Mouse (Mus musculus): ENCODE measurements around the gene Ano5. TPM values are rescaled to one million over a fixed set of nuclear protein-coding genes. Genes with fewer than 3 reads are reported as not detected.
A peak's percentile ranks its signal among the peaks of the same experiment; 100 is the strongest.

The Ano5 gene
- total RNA-seq (2014; rRNA removed): 0.79 and 2.5 TPM in 2 replicates
- 1.1 TPM in 2 replicates for polyA plus RNA-seq (2015; fragmentation: Nextera tagmentation; extraction: Ambion mirVana)

DNA sequence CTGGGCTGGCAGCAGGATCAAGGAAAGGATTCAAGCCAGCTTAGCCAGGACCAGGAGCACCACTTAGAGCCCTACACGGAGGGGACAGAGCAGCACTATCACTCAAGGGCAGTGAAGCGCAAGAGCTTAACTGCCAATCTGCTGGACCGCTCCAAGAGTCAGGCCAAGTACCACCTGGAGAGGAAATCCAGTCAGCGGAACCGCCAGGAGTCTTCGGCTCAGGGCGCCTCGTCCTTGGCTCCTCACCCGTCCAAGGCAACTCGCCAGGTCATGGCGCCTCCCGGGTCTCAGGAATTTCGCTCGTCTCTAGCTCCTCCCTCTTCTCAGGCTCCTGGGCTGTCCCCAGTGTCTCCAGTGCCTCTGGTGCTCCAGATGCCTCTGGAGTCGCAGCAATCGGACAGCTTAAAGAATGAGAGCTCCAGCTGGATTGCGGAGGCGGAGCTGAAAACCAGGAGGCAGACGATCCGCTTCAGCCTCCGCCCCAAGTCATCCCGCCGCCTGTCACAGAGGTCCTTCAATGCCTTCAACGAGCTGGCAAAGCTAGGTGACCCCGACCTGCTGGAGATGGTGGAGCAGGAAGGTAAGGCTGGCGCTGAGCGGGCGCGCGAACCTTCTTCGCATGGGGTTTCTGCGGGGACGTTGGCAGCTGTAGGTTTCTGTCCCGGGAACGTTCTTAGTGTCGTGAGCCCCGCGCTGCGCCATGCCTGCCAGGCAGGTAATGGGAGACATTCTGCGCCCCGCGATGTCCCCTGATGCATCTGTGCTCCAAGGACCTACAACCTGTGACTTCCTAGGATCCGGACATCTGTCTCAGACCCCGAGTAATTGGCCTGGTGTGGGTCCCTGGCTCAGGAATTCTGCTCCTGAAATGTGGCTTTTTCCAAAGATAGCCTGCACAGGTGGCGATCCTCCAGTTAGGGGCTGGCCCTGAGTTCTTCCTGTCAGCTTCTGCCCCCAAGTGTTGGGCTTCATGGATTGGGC, at the start of gene Ano5:
TSS of gene Ano5 (plus strand) at position 359 of the 981 bp plus-strand sequence.
- Histone ChIP-seq H3K27ac (0 out of 2 replicates have a peak within 1 kb of the TSS, but pooled peaks have one; percentile 12), H3K9me3 (ENCODE audit: low read length) (no peaks in the 10 kb centered on the region), H3K9ac (replicated peaks; ENCODE audit: low read length) (peak within 1 kb of the TSS; percentile 52), H3K4me3 (ENCODE audit: low read length) (peak within 1 kb of the TSS; percentile 51), H3K27me3 (ENCODE audit: insufficient read depth, low read length) (no peaks in the 10 kb centered on the region), H3K4me1 (ENCODE audit: insufficient read depth, low read length) (0 out of 2 replicates have a peak, but pooled peaks cover 4% of the 10 kb centered on the region), H3K36me3 (ENCODE audit: insufficient read depth, low read length) (no peaks in the 10 kb centered on the region), H3K4me2 (ENCODE audit: low read depth, low read length) (peak within 1 kb of the TSS; percentile 74)
- TF ChIP-seq CTCF (IDR thresholded peaks at IDR 0.05; ENCODE audit: low read depth): 0 out of 2 replicates have a peak, but pooled peaks have one; percentile 9
- ATAC-seq (peak; percentile 87), DNase-seq (ENCODE audit: low spot score) (peak; percentile 55)
- WGBS: 1% methylated on average over 45 of the region's 45 CpGs

DNA sequence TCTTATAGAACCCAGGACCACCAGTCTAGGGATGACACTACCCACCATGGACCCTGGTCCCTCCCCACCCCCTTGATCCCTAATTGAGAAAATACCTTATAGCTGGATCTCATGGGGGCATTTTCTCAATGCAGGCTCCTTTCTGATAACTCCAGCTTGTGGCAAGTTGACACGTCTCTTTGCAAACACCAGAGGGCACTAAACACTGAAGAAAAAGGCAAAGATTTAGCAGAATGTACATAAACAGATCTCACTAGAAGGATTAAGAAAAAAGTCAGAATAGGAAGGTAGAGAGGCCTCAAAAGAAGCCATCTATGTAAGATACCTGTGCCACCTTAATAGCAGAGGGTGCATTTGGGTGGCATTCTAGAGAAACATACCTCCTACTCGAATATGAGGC, 11.4 kb upstream of the Ano5 start:
- Histone ChIP-seq H3K27me3 (ENCODE audit: insufficient read depth, low read length) (no peaks in the 10 kb centered on the region), H3K9me3 (ENCODE audit: low read length) (no peaks in the 10 kb centered on the region), H3K36me3 (ENCODE audit: insufficient read depth, low read length) (no peaks in the 10 kb centered on the region), H3K4me2 (ENCODE audit: low read depth, low read length) (no peak overlapping the region), H3K4me3 (ENCODE audit: low read length) (no peak overlapping the region), H3K9ac (replicated peaks; ENCODE audit: low read length) (no peak overlapping the region), H3K27ac (no peak overlapping the region), H3K4me1 (ENCODE audit: insufficient read depth, low read length) (no peaks in the 10 kb centered on the region)
- no peak for ATAC-seq
- TF ChIP-seq CTCF (IDR thresholded peaks at IDR 0.05; ENCODE audit: low read depth): peak; percentile 68
- WGBS: 50% methylated on average over 2 of the region's 2 CpGs
- peak; percentile 73 for DNase-seq (ENCODE audit: low spot score)

DNA sequence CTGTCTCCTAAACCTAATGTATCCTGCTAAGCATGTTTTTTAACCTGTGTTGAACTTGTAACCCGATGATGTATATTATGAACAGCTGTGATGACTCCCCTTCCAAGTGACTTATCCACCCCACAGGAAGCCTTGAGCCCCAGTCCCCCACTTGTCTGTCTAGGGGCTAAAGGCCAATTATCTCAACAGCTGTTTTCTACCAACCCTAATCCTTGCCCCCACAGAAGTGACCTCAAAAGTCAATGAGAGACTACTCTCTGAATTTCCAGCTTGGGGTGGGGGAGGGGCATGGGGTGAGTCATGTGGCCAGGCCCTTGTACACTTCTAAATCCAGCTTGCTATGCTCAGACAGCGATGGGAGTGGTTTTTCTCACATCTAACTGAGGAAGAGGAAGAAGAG, 6.9 kb upstream of the Ano5 start:
- no peak for DNase-seq (ENCODE audit: low spot score)
- no peak for TF ChIP-seq CTCF (IDR thresholded peaks at IDR 0.05; ENCODE audit: low read depth)
- 45% methylated on average over 2 of the region's 2 CpGs for WGBS

DNA sequence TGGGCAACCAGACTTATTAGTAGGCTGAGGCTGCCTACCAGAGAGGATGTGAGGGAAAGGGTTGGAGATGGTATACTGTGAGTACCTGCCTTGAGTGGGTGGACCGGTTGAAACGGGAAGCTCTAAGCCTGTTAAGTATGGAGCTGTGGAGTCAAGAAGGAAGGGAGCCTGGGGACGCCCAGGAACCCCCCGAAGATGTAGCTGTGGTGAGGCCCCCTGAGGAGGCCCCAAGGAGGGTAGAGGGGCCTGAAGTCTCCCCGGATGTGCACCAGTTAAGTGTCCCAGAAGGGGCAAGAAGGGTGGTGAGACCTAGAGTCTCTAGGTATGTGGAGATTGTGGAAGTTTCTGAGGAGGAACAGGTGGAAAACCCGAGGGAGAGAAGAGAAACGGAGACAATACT, 682 bp upstream of the Ano5 start:
- ATAC-seq (peak; percentile 21; the same call in 1 of the 2 replicates), DNase-seq (ENCODE audit: low spot score) (no peak)
- H3K4me2 ChIP-seq (ENCODE audit: low read depth, low read length): peak overlapping the region; percentile 74; the same call in 1 of the 2 replicates

More for the DNA sequence above, 6.9 kb upstream of the Ano5 start:
- no peak overlapping the region for H3K27ac ChIP-seq
- H3K4me3 ChIP-seq (ENCODE audit: low read length): no peak overlapping the region
- no peaks in the 10 kb centered on the region for H3K36me3 ChIP-seq (ENCODE audit: insufficient read depth, low read length)
- ATAC-seq: no peak
- H3K9ac ChIP-seq (replicated peaks; ENCODE audit: low read length): no peak overlapping the region
- H3K4me1 ChIP-seq (ENCODE audit: insufficient read depth, low read length): no peaks in the 10 kb centered on the region
- no peak overlapping the region for H3K4me2 ChIP-seq (ENCODE audit: low read depth, low read length)
- H3K27me3 ChIP-seq (ENCODE audit: insufficient read depth, low read length): no peaks in the 10 kb centered on the region
- no peaks in the 10 kb centered on the region for H3K9me3 ChIP-seq (ENCODE audit: low read length)

DNA sequence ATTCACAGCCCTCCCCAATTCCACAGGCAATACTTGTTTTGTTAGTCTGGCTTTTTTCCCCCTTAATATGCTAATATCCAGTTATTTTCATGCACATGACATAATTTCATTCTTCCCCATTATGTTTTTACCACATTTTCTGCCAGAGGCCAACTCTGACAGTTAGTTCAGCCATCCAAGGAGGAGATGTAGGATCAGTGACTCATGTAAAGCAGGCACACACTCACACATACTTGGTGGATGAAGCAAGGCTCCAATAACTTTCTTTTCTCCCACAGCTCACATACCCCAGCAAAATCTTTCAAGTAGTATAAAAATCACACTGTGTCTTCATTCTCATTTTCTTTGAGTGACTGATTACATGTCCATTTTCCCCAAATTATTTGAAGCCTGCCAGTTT, 28.5 kb downstream of the Ano5 start:
- no peak overlapping the region for H3K27ac ChIP-seq
- no peaks in the 10 kb centered on the region for H3K27me3 ChIP-seq (ENCODE audit: insufficient read depth, low read length)
- no peak overlapping the region for H3K9ac ChIP-seq (replicated peaks; ENCODE audit: low read length)
- H3K4me1 ChIP-seq (ENCODE audit: insufficient read depth, low read length): no peaks in the 10 kb centered on the region
- H3K36me3 ChIP-seq (ENCODE audit: insufficient read depth, low read length): no peaks in the 10 kb centered on the region
- no peak overlapping the region for H3K4me3 ChIP-seq (ENCODE audit: low read length)
- H3K4me2 ChIP-seq (ENCODE audit: low read depth, low read length): no peak overlapping the region
- TF ChIP-seq CTCF (IDR thresholded peaks at IDR 0.05; ENCODE audit: low read depth): no peak
- DNase-seq (ENCODE audit: low spot score): no peak
- H3K9me3 ChIP-seq (ENCODE audit: low read length): no peaks in the 10 kb centered on the region
- no peak for ATAC-seq

More for the DNA sequence above, 682 bp upstream of the Ano5 start:
- no peak overlapping the region for H3K4me3 ChIP-seq (ENCODE audit: low read length)
- H3K36me3 ChIP-seq (ENCODE audit: insufficient read depth, low read length): no peaks in the 10 kb centered on the region
- H3K27me3 ChIP-seq (ENCODE audit: insufficient read depth, low read length): no peaks in the 10 kb centered on the region
- TF ChIP-seq CTCF (IDR thresholded peaks at IDR 0.05; ENCODE audit: low read depth): no peak
- no peak overlapping the region for H3K27ac ChIP-seq
- no peak overlapping the region for H3K9ac ChIP-seq (replicated peaks; ENCODE audit: low read length)
- 77% methylated on average over 7 of the region's 7 CpGs for WGBS
- 0 out of 2 replicates have a peak, but pooled peaks cover 4% of the 10 kb centered on the region for H3K4me1 ChIP-seq (ENCODE audit: insufficient read depth, low read length)
- no peaks in the 10 kb centered on the region for H3K9me3 ChIP-seq (ENCODE audit: low read length)

DNA sequence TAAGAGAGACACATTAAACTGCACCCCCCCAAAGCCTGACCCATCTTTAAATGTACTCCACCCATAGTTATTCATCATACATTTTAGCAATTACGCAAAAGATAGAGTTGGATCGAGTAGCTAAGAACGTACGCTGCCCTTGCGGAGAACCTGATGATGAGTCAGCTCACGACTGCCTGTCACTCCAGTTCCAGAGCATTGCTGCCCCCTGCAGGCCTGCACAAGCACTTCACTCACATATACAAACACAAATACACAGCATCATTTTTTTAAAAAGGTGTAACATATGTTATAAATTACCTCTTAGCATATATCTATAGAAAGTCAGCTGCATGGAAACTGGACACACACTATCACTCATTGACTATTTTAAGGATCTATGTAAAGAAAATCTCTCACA, 29.9 kb downstream of the Ano5 start:
- peak; percentile 61 for TF ChIP-seq CTCF (IDR thresholded peaks at IDR 0.05; ENCODE audit: low read depth)
- 75% methylated on average over 6 of the region's 6 CpGs for WGBS
- H3K4me3 ChIP-seq (ENCODE audit: low read length): no peak overlapping the region
- no peaks in the 10 kb centered on the region for H3K36me3 ChIP-seq (ENCODE audit: insufficient read depth, low read length)
- no peak for ATAC-seq
- no peak overlapping the region for H3K9ac ChIP-seq (replicated peaks; ENCODE audit: low read length)
- no peaks in the 10 kb centered on the region for H3K4me1 ChIP-seq (ENCODE audit: insufficient read depth, low read length)
- no peak overlapping the region for H3K4me2 ChIP-seq (ENCODE audit: low read depth, low read length)
- no peaks in the 10 kb centered on the region for H3K9me3 ChIP-seq (ENCODE audit: low read length)
- peak; percentile 15 for DNase-seq (ENCODE audit: low spot score)
- H3K27me3 ChIP-seq (ENCODE audit: insufficient read depth, low read length): no peaks in the 10 kb centered on the region
- no peak overlapping the region for H3K27ac ChIP-seq

All from hindbrain, postnatal 0 days (tissue).